Mouse (Mus musculus) limb, embryonic 14.5 days (tissue): Measurements from ENCODE around the gene Marco. TPM values are rescaled to one million over a fixed set of nuclear protein-coding genes. Genes with fewer than 3 reads are reported as not detected.

Source experiments
- ATAC-seq: fragments of 200-750 bp; cut with Nextera tagmentation; 2 replicates; pipeline ENCODE4 v1.8.0; 2017; ENCODE audit warnings: low read depth, moderate number of reproducible peaks, moderate TSS enrichment; ENCODE audit not compliant: low FRiP score
- DNase-seq: peaks from one replicate; pipeline ENCODE4 v3.0.0-alpha.2; 2015; ENCODE audit warnings: low spot score
- H3K27ac ChIP-seq: fragments of 300-500 bp; sonication (generic); replicated peaks from 2 replicates; pipeline ENCODE4 v1.5.1; 2014; ENCODE audit warnings: low read depth, mild to moderate bottlenecking, low read length, moderate library complexity, mixed read lengths
- H3K27me3 ChIP-seq: fragments of 300-500 bp; sonication (generic); 2 replicates; pipeline ENCODE4 v1.6.1; 2014; ENCODE audit warnings: low read length, mixed read lengths; ENCODE audit not compliant: control insufficient read depth, insufficient read depth
- H3K36me3 ChIP-seq: fragments of 300-500 bp; sonication (generic); 2 replicates; pipeline ENCODE4 v1.6.1; 2014; ENCODE audit warnings: mild to moderate bottlenecking, low read length, moderate library complexity, mixed read lengths; ENCODE audit not compliant: control insufficient read depth, insufficient read depth
- H3K4me1 ChIP-seq: fragments of 300-500 bp; sonication (generic); 2 replicates; pipeline ENCODE4 v1.6.1; 2014; ENCODE audit warnings: antibody characterized with exemption, low read length, mixed read lengths; ENCODE audit not compliant: control insufficient read depth, insufficient read depth
- H3K4me2 ChIP-seq: fragments of 300-500 bp; sonication (generic); replicated peaks from 2 replicates; pipeline ENCODE4 v1.6.1; 2014; ENCODE audit warnings: low read depth, mild to moderate bottlenecking, low read length, moderate library complexity; ENCODE audit not compliant: severe bottlenecking
- H3K4me3 ChIP-seq: fragments of 300-500 bp; sonication (generic); replicated peaks from 2 replicates; pipeline ENCODE4 v1.5.1; 2014; ENCODE audit warnings: low read length
- H3K9ac ChIP-seq: fragments of 300-500 bp; sonication (generic); 2 replicates; pipeline ENCODE4 v1.6.1; 2014; ENCODE audit warnings: mild to moderate bottlenecking, low read depth, low read length, moderate library complexity; ENCODE audit not compliant: severe bottlenecking
- H3K9me3 ChIP-seq: fragments of 300-500 bp; sonication (generic); 2 replicates; pipeline ENCODE4 v1.6.1; 2016; ENCODE audit warnings: low read length; ENCODE audit not compliant: control insufficient read depth
- POLR2A ChIP-seq: fragments of 200-500 bp; IDR thresholded peaks from 2 replicates; pipeline ENCODE4 v1.8.0; 2012; ENCODE audit warnings: inconsistent platforms, mild to moderate bottlenecking, moderate library complexity, borderline replicate concordance; ENCODE audit not compliant: insufficient read depth, insufficient read length; ENCODE audit errors: extremely low read depth
- WGBS: fragments of 180-500 bp; shearing (Covaris S2); extraction: QIAGEN DNeasy Blood & Tissue Kit; methylation state at CpG from one replicate; pipeline ENCODE4 v1.1.7; 2014; 5-methylcytosine and 5-hydroxymethylcytosine counted together
- polyA plus RNA-seq, 2 experiments: library from polyadenylated mRNA; depleted of rRNA in 1 of 2; stranded (reverse) in 1 of 2; unstranded in 1 of 2; fragments of >200 nt; fragmentation: Nextera tagmentation in 1 of 2; extraction: Ambion mirVana in 1 of 2; gene quantifications; 2 replicates each; pipeline versions ENCODE4 v1.2.1 to v1.2.3; 2012 to 2014

The Marco gene
- polyA plus RNA-seq (2012; rRNA removed) (0.10 and 0.31 TPM in 2 replicates), polyA plus RNA-seq (2014; fragmentation: Nextera tagmentation; extraction: Ambion mirVana) (0.22 TPM in 1 of 2 replicates, not detected in the other)

GRCm38 (mm10) chr1:120504924-120505323, at the start of gene Marco:
Gene Marco, minus strand, starts transcription at chr1:120505024.
- WGBS = 48% methylated on average over 1 of the region's 1 CpGs
- TF ChIP-seq POLR2A = no peak
- no peak for ATAC-seq

GRCm38 (mm10) chr1:120539506-120540029, 34.7 kb upstream of the Marco start:
- Histone ChIP-seq H3K4me3 (no peak overlapping the region), H3K4me2 (no peak overlapping the region), H3K9me3 (no peaks in the 10 kb centered on the region), H3K4me1 (no peaks in the 10 kb centered on the region), H3K36me3 (no peaks in the 10 kb centered on the region), H3K27me3 (no peaks in the 10 kb centered on the region), H3K9ac (no peak overlapping the region), H3K27ac (no peak overlapping the region)
- WGBS = 74% methylated on average over 7 of the region's 7 CpGs
- DNase-seq (no peak), ATAC-seq (no peak)
- TF ChIP-seq POLR2A = no peak

More at GRCm38 (mm10) chr1:120504924-120505323, at the start of gene Marco:
- Histone ChIP-seq H3K4me1 (no peaks in the 10 kb centered on the region), H3K9ac (no peak within 1 kb of the TSS), H3K36me3 (no peaks in the 10 kb centered on the region), H3K4me3 (no peak within 1 kb of the TSS), H3K4me2 (no peak within 1 kb of the TSS), H3K27me3 (no peaks in the 10 kb centered on the region), H3K27ac (no peak within 1 kb of the TSS), H3K9me3 (no peaks in the 10 kb centered on the region)
- DNase-seq = no peak

GRCm38 (mm10) chr1:120536998-120537397, 32.2 kb upstream of the Marco start:
- no peaks in the 10 kb centered on the region for H3K4me1 ChIP-seq
- no peak for TF ChIP-seq POLR2A
- H3K27me3 ChIP-seq = no peaks in the 10 kb centered on the region
- no peaks in the 10 kb centered on the region for H3K36me3 ChIP-seq
- no peak overlapping the region for H3K9ac ChIP-seq
- no peak overlapping the region for H3K27ac ChIP-seq
- DNase-seq (no peak), ATAC-seq (no peak)
- 100% methylated on average over 1 of the region's 1 CpGs for WGBS
- H3K4me2 ChIP-seq = no peak overlapping the region
- H3K9me3 ChIP-seq = no peaks in the 10 kb centered on the region
- H3K4me3 ChIP-seq = no peak overlapping the region

GRCm38 (mm10) chr1:120535919-120536318, 31.1 kb upstream of the Marco start:
- no peak for ATAC-seq
- Histone ChIP-seq H3K4me1 (no peaks in the 10 kb centered on the region), H3K9ac (no peak overlapping the region), H3K4me2 (no peak overlapping the region), H3K27ac (no peak overlapping the region), H3K36me3 (no peaks in the 10 kb centered on the region), H3K9me3 (no peaks in the 10 kb centered on the region), H3K27me3 (no peaks in the 10 kb centered on the region), H3K4me3 (no peak overlapping the region)
- 93% methylated on average over 1 of the region's 1 CpGs for WGBS
- TF ChIP-seq POLR2A = no peak
- DNase-seq = no peak

- H3K27ac ChIP-seq = no peak overlapping the region
- WGBS = 76% methylated on average over 6 of the region's 6 CpGs
- no peak overlapping the region for H3K4me3 ChIP-seq
- DNase-seq = no peak
- H3K4me1 ChIP-seq = no peaks in the 10 kb centered on the region
- no peaks in the 10 kb centered on the region for H3K36me3 ChIP-seq
- H3K9ac ChIP-seq = no peak overlapping the region
- no peak overlapping the region for H3K4me2 ChIP-seq
- H3K9me3 ChIP-seq = no peaks in the 10 kb centered on the region
- ATAC-seq = no peak
- no peak for TF ChIP-seq POLR2A
- H3K27me3 ChIP-seq = no peaks in the 10 kb centered on the region
These were observed 27.6 kb upstream of the Marco start for GRCm38 (mm10) chr1:120532321-120532916.
